Mouse (Mus musculus): ENCODE measurements around the gene Cga.
"Not testable (repeated sequence)": the region's sequence is repeated elsewhere in the genome, so short reads cannot be mapped to it uniquely, and the experiment has no call there.

Cga gene

DNA sequence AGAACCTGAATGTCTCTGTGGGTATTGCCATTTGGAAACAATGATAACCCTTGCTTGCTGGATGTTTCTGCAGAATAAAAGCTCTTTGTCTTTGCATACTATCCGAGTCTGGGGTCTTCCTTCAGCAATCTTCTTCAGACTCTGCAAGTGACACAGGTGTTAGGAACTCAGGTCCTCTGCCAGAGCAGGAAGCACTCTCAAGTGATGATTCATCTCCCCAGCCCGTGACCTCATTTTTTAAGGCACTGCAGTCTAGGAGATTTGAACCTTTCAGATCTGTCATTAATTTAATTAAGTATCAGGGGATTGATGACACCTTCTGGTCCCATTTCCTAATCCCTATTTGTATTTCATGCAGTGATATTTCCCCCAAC, 3.8 kb upstream of the Cga start:
- DNase-seq (ENCODE audit: low spot score) = no peak

DNA sequence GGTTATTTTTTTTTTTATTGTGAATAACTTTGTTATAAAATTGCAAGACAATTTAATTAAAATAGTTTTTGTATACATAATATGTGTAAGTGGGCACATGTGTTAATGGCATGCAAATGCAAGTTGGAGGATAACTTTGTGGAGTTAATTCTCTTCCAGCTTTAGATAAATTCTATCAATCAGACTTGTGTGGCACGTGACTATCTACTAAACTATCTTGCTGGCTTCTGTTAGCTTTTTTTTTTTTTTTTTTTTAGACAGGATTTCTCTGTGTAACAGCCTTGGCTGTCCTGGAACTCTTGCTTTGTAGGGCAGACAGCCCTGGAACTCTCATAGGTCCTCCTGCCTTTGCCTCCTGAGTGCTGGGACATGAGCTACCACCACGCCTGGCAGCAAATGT, 4.9 kb downstream of the Cga start:
- no peak for DNase-seq (ENCODE audit: low spot score)

DNA sequence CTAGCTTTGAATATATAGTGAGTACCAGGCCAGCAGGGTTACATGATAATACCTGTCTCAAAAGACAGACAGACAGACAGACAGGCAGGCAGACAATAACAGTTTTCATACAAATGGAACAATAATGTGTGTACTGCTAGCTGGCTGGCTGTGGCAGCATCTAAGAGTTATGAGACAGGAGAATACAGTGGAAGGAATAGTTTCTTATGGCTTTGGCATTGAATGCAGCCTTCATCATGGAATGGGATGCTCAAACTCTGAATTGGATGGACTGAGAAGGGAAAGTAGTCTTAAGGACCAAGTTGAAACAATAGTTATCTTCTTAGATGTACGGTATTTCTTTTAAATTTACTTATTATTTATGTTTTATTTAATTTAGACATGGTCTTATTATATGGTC, 5.7 kb downstream of the Cga start:
- no peak for DNase-seq (ENCODE audit: low spot score)

DNA sequence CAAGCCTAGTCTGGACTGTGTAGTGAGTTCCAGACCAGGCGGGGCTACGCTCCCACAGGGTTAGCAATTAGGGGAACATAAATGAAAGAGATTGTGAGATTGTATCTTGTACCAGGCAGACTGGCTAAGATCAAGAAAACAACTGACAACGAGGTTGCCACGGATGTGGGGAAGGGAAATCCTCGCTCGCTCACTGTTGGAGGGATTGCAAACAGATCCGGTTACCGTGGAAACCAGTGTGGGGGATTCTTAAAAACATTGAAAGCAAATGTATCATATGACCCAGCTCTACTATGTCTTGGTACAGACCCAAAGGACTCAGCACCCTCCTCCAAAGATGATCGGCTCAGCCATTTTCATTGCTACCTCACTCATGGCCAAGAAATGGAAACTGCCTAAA, 6.6 kb downstream of the Cga start:
- no peak for DNase-seq (ENCODE audit: low spot score)

DNA sequence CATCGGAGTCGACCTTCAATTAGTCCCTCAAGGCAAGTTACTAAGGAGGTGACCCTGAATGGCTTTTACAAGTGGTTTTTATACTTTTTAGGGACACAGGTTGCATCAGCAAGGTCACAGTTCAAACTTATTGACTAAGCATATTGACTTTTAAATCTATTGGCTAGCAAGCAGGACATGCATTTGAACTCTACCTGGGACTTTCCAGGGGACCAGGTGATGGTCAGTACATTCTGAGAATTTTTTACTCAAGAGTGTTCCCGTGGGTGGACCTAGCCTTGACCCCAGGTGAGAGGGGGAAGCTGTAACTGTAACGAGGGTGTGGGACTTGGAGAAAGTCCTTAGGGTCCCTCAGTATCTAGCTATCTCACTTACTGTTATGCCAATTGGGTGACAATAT, 7.6 kb downstream of the Cga start:
- no peak for DNase-seq (ENCODE audit: low spot score)

DNA sequence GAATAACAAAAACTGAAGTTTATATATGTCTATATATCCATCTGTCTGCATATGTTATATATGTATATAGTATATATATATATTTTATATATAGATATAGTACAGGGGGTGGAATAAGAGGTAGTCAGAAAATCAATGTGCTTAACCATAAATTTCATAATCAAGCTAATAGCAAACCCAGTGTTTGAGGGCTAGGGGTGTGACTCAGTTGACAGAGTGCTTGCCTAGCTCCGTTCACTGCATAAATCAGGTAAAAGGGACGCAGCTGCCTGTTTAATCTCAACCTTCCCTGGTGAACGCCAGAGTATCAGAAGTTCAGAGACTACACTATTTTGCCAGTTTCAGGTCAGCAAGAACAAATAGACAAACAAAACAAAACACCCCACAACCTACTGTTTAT, 8.0 kb downstream of the Cga start:
- not testable (repeated sequence) for DNase-seq (ENCODE audit: low spot score)

DNA sequence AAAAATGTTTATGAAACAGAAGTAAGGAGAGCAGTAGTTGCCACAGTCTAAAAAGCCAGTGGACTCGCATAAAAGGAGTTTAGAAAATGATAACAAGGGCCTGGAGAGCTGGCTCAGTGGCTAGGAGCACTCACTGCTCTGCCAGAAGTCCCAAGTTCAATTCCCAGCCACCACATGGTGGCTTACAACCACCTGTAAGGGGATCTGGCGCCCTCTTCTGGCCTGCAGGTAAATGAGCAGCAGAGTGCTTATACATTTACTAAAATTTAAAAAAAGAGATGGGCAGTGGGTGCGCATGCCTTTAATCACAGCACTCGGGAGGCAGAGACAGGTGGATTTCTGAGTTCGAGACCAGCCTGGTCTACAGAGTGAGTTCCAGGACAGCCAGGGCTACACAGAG, 11.8 kb downstream of the Cga start:
- no peak for DNase-seq (ENCODE audit: low spot score)

- no peak for DNase-seq (ENCODE audit: low spot score)
Observed at GRCm38 (mm10) chr4:34906151-34906550, 12.6 kb downstream of the Cga start.

DNA sequence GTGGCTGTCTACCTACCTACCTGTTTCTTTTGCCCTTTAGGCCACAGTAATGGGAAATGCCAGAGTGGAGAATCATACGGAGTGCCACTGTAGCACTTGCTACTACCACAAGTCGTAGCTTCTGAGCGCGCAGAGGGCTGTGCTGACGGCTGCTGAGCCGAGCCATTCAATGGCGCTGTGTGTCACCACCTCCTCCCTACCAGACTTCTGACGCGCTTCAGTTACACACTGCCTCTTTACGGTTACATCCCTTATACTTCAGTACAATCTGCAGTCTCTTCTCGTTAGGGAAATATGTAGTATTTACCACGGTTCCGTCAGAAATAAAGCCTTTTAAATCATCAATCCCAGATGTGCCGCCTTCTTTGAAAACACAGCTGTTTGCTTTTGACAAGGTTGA, 13.4 kb downstream of the Cga start:
- DNase-seq (ENCODE audit: low spot score) = no peak

- no peak for DNase-seq (ENCODE audit: low spot score)
Observed at GRCm38 (mm10) chr4:34908127-34908526, 14.5 kb downstream of the Cga start.

DNA sequence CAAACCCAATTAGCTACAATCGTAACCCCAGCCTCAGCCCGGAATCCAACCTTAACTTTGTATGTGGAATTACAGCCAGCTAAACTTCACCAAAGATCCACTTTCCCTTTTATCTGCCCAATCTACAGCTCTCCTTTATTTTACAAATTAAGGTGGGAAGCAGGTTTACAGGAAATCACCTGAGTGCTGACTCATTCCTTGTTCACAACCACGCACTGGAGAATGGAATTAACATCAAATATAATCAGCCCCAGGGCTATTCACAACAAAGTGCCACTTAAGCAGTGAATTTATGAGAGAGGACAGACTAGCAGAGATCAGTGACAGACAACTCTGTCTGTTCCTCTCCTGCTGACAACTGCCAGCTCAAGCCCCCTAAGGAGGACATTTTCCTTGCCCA, 17.8 kb downstream of the Cga start:
- no peak for DNase-seq (ENCODE audit: low spot score)

DNA sequence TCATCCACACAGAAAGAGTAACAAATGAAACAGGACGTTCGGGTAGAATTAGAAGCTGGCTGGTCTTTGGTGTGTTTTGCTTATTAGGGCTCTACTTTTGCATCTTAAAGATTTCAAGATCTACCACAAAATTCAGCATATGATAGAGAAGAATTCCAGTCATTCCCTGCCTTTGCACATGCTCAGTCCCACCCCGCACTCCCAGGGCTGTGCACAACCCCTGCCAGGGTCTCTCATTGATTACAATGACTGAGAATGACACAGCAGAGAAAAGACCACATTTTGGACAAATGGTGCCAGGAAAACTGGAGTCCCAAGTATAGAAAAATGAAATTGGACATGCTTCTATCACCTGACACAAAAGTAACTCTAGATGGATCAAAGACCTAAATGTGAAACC, 18.6 kb downstream of the Cga start:
- DNase-seq (ENCODE audit: low spot score) = no peak

DNA sequence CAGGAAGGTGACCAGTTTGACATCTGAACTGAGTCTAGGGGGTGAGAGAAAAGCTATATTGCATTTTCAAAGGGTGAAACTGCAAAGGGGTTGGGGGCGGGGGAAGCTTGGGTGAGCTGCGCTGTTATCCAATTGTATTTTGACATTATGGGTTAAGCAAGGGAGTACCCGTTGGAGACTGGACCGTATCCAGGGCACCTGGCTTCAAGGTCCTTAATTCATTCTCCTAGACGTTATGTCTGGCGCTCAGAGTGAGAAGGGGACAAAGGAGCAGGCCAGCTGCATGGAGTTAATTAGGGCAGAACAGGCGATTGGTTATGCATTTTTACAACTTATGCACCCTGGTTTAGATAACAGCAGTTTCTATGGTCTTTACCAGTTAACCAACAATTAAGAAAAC, 23.8 kb downstream of the Cga start:
- DNase-seq (ENCODE audit: low spot score) = no peak

- DNase-seq (ENCODE audit: low spot score) = peak; percentile 13
Observed at GRCm38 (mm10) chr4:34922177-34922870, 28.7 kb downstream of the Cga start.

- not testable (repeated sequence) for DNase-seq (ENCODE audit: low spot score)
Observed at GRCm38 (mm10) chr4:34928386-34928785, 34.8 kb downstream of the Cga start.

DNA sequence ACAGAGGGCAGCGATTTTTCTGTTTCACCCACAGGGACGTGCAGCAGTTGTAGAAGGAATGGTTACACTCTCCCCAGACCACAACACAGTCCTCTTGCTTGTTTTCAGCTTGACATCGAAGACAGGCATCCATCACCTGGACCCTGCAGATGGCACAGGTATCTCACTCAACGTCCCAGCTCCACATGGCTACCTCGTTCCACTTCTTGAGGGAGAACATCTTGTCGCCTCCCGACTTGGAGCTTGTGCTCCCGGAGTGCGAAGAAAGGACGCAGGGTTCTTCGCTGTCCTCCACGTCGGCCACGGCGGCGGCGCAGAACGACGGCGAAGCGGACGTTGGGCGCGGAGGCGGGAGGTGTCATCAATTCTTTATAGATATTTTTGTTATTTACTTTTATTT, 47.5 kb downstream of the Cga start:
- no peak for DNase-seq (ENCODE audit: low spot score)

DNA sequence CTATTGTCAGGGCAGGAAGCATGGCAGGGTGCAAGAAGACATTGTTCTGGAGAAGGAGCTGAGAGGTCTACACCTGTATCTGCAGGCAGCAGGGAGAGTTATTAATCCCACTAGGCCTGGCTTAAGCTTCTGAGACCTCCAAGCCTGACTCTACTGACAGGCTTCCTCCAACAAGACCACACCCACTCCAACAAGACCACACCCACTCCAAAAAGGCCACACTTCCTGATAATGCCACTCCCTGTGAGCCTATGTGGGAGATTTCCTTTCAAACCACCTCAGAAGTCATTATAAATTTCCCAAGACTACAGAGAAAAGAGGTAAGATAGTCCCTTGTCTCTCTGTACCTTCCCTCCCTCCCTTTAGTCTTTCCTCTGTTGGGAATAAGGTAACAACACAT, 53.6 kb downstream of the Cga start:
- DNase-seq (ENCODE audit: low spot score) = no peak

- no peak for DNase-seq (ENCODE audit: low spot score)
Observed at GRCm38 (mm10) chr4:34953716-34954115, 60.1 kb downstream of the Cga start.

Data from left cerebral cortex, adult 11 months (tissue).